Mouse (Mus musculus) urinary bladder, postnatal 14 days (tissue): Measurements from ENCODE around the gene Gpc2.

Source experiments
- DNase-seq: peaks from one replicate; pipeline ENCODE4 v3.0.0; 2021; ENCODE audit warnings: low spot score

Gpc2 gene

GRCm38 (mm10) chr5:138279585-138280424, at the start of gene Gpc2, which contains the start of the genes Gm43720 and Stag3:
Gpc2 (minus strand) TSS chr5:138280005.
Gm43720 (minus strand) TSS chr5:138279958.
Stag3 (plus strand) TSS chr5:138280240.
- DNase-seq, result peak; percentile 87

DNA sequence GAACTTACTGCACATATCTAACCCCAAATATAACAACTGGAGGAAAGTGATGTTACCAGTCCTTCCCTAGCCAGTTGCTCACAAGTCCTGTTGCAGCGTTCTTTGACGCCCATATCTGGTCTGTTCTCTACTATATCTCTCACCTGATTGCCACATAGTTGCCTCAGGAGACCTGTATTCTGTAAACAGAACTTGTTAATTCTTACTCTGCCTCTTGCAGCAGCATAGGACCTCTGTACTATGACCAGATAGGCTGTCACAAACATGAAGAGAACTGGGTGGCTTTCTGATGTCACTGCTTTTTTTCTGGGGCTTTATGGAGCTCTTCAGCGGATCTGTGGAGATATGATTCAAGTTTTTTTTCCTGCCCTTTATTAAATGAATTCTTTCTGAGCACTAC, 33.0 kb upstream of the Gpc2 start:
- no peak for DNase-seq

DNA sequence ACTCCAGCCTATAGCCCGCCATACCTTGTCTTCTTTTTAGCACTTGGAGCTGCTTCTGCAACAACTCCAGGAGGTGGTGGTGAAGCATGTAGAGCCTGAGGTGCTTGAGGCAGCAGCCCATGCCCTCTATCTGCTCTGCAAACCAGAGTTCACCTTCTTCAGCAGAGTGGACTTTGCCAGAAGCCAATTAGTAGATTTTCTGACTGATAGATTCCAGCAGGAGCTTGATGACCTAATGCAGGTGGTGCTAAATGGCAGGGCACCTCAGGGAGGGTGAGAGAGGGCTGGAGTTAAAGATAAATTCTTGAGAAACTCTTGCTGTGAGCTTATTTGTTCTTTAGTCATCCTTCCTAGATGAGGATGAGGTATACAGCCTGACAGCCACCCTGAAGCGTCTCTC, 19.8 kb upstream of the Gpc2 start:
- DNase-seq, result no peak

GRCm38 (mm10) chr5:138294158-138294557, 14.4 kb upstream of the Gpc2 start:
- DNase-seq, result no peak

DNA sequence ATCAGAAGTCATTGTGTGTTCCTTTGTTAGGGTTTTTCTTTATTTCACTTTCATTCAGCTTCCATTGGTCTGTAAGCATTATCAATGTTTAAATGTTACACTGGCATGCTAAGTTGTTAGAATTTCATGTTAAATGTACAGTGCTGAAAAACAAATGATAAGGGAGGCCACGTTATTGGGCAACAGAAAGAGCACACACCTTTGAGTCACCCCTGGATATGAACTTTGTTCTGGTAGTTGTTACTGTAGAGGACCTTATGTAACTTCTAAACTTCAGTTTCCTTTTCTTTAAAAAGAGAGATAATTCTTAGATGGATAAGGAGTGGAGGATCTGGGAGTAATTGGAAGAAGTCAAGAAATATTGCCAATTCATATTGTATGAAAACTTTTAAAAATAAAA, 11.8 kb upstream of the Gpc2 start:
- DNase-seq, result no peak

DNA sequence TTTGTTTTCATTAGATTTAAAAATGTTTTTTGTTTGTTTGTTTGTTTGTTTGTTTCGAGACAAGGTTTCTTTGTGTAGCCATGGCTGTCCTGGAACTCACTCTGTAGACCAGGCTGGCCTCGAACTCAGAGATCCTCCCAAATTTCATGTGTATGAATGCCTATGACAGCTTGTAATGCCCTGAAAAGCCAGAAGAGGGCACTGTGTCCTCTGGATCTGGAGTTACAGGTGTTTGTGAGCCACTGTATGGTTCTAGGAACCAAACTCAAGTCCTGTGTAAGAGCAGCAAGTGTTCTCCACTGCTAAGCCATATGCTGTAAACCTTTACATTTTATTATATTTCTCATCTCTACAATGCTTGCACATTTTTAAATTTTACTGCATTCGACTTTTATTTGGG, 8.1 kb upstream of the Gpc2 start:
- DNase-seq, result no peak

- no peak for DNase-seq
Observed at GRCm38 (mm10) chr5:138283540-138283939, 3.7 kb upstream of the Gpc2 start.

- DNase-seq, result no peak
Observed at GRCm38 (mm10) chr5:138281798-138282197, 2.0 kb upstream of the Gpc2 start.

GRCm38 (mm10) chr5:138280829-138281228, 1.0 kb upstream of the Gpc2 start:
- DNase-seq, result no peak

- no peak for DNase-seq
Observed at GRCm38 (mm10) chr5:138280425-138280768, 592 bp upstream of the Gpc2 start.

GRCm38 (mm10) chr5:138277994-138278393, 1.8 kb downstream of the Gpc2 start:
- DNase-seq, result no peak

DNA sequence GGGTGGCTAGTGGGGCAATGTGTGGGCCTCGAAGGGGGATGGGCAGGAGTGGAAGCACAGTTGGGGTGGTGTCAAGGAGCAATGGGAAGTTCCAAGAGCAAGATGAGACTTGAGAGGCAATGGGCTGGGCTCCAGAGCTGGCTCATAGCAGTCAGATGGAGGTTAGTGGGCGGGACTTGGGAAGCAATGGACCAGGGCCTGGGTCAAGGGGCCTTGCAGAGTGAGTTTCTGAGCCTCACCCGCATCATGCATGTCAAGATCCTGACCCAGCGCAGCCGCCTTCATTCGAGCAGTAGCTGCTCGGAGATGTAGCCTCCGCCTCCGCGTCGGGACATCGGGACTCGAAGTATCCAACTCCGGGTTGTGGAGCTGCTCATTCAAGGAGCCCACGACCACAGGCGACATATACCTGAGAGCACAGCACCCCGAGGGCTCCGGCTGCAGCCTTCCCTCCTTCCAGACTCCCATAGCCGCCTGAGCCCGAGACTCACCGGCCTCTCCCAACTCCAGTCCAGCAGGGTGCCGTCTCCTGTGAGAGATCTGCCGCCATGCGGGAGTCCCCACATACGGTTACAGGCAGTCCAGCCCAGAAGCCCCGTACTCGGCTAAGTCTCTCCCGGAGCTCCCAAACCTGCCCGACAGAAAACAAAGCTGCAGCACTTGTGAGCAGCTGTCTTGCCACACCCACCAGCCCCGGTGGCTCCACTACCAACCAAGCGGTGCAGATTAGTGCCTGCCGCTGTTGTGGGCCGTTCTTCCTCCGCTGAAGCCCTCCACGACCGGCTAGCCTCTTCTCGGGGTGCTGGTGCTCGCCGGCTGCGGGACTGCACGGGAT, 4.4 kb downstream of the Gpc2 start:
- DNase-seq, result peak; percentile 51

- DNase-seq, result no peak
Observed at GRCm38 (mm10) chr5:138274186-138274585, 5.6 kb downstream of the Gpc2 start.

DNA sequence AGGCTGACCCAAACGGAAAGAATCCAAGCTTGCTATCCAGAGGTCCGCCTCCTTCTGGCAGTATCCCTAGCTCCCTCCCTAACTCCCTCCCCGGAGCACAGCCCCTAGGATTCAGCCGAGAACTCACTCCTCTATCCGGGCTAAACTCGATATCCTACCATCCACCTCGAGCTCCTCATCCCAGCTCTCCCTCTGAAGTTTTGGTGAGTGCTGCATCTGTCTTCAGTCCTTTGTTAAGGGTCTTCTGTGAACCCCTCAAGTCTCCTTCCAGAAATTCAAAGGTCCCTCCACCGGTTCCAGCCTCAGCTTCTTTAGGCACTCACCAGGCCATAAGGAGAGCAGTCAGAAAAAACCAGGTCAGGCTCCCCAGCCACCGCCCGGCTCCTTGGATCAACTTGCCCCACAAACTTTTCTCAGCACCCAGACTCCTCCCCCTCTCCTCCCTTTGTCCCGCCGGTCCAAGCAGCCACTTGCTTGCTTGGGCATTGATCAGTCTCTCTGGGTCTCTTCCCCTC, 7.3 kb downstream of the Gpc2 start, which contains the start of gene Gal3st4:
Gene Gal3st4 (minus strand): TSS at position 432 of the 515 bp plus-strand sequence.
- DNase-seq, result peak; percentile 50

DNA sequence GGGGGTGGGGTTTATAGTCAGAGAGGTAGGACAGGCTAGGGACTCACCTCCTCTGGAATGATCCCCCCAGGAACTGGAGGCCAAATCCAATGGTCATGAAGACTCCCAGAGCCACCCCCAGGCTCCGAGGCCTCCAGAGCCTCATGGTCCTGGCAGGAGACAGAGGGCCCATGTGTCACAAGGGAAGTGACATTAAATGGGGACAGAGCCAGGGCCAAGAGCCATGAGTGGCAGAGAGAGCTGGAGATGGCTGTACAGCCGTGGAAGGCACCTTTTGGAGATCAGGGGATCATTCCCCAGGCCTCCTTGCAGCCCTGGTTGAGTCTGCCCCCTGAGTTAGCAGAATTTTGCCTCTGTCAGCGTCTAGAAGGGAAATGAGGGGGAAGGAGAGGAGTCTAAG, 8.6 kb downstream of the Gpc2 start:
- no peak for DNase-seq

- DNase-seq, result no peak
Observed at GRCm38 (mm10) chr5:138268980-138269379, 10.8 kb downstream of the Gpc2 start.

DNA sequence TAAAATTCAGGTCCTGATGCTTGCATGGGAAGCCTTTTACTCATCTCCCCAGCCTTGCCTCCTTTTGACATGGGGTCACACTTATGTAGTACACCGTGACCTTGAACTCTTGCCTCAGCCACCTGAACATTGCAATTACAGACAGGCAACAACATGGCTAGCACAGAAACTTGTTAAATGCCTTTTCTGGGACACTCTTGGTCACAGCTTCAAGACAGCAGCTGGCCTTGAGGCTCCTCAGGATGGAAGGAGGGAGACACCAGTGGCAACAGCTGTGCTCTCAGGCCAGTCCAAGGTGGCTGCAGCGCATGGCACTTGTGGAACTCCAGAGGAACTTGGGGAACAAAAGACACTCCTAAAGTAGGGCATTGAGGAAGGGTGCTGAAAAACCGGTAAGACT, 12.7 kb downstream of the Gpc2 start:
- no peak for DNase-seq

DNA sequence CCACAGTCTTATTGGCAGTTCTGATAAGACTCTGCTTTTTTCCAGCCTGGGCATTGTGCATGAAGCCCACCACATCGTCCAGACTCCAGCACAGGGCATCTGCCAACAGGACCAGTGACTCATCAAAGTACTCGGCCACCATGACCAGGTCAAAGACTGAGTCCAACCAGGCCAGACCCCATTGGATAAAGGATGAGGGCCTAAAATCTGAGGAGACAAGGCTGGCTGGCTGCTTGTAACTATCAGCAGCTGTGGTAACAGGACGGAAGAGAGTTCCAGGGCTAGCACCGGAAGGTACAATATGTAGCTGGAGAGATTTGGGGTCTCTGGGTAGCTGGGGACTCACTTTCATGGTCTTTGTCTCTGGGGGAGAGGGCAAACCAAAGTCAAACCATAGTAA, 14.1 kb downstream of the Gpc2 start:
- DNase-seq, result no peak

DNA sequence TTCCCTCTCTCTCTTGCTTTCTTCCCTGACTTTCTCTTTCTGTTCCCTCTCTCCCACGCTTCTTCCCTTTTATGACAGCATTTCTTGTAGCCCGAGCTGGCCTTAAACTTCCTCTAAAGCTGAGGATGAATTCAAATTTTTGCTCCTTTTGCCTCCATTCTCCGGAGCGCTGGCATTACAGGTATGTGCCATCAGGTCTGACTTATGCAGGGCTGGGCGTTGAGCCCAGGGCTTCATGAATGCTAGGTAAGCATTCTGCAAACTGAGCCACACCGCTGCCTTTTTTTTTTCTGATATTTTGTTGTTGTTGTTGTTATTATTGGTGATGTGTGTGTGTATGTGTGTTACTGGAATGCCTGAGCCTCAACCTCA, 15.6 kb downstream of the Gpc2 start:
- DNase-seq, result no peak

GRCm38 (mm10) chr5:138263260-138264206, 16.3 kb downstream of the Gpc2 start, which contains the start of gene BC037034:
BC037034 (minus strand) TSS chr5:138264033.
- peak; percentile 94 for DNase-seq

- DNase-seq, result no peak
Observed at GRCm38 (mm10) chr5:138262582-138263240, 17.1 kb downstream of the Gpc2 start.
